Mouse (Mus musculus) forebrain, embryonic 16.5 days (tissue): ENCODE data around the gene Dpp8. TPM values are rescaled to one million over a fixed set of nuclear protein-coding genes. Genes with fewer than 3 reads are reported as not detected.
A peak's percentile ranks its signal among the peaks of the same experiment; 100 is the strongest.
"Not testable (repeated sequence)": the region's sequence is repeated elsewhere in the genome, so short reads cannot be mapped to it uniquely, and the experiment has no call there.

ENCODE experiments used
- ATAC-seq: fragments of 200-750 bp; cut with Nextera tagmentation; 2 replicates; pipeline ENCODE4 v1.8.0; 2017; ENCODE audit warnings: mild to moderate bottlenecking, moderate library complexity
- H3K27ac ChIP-seq: fragments of 300-500 bp; sonication (generic); 2 replicates; pipeline ENCODE4 v1.5.1; 2014; ENCODE audit warnings: low read length, control low read depth
- H3K27me3 ChIP-seq: fragments of 300-500 bp; sonication (generic); replicated peaks from 2 replicates; pipeline ENCODE4 v1.6.1; 2014; ENCODE audit warnings: low read length; ENCODE audit not compliant: control insufficient read depth, insufficient read depth
- H3K36me3 ChIP-seq: fragments of 300-500 bp; sonication (generic); 2 replicates; pipeline ENCODE4 v1.6.1; 2014; ENCODE audit not compliant: control insufficient read depth, insufficient read depth
- H3K4me1 ChIP-seq: fragments of 300-500 bp; sonication (generic); replicated peaks from 2 replicates; pipeline ENCODE4 v1.6.1; 2014; ENCODE audit warnings: low read length; ENCODE audit not compliant: control insufficient read depth, insufficient read depth
- H3K4me2 ChIP-seq: fragments of 300-500 bp; sonication (generic); 2 replicates; pipeline ENCODE4 v1.6.1; 2014; ENCODE audit warnings: mild to moderate bottlenecking, low read length, control low read depth
- H3K4me3 ChIP-seq: fragments of 300-500 bp; sonication (generic); replicated peaks from 2 replicates; pipeline ENCODE4 v1.5.1; 2014; ENCODE audit warnings: mild to moderate bottlenecking, low read length, control low read depth
- H3K9ac ChIP-seq: fragments of 300-500 bp; sonication (generic); replicated peaks from 2 replicates; pipeline ENCODE4 v1.6.1; 2014; ENCODE audit warnings: low read depth, low read length, control low read depth
- H3K9me3 ChIP-seq: fragments of 300-500 bp; sonication (generic); 2 replicates; pipeline ENCODE4 v1.6.1; 2016; ENCODE audit warnings: low read length; ENCODE audit not compliant: control insufficient read depth
- WGBS: fragments of 180-500 bp; shearing (Covaris S2); extraction: QIAGEN DNeasy Blood & Tissue Kit; methylation state at CpG from one replicate; pipeline ENCODE4 v1.1.7; 2014; 5-methylcytosine and 5-hydroxymethylcytosine counted together
- polyA plus RNA-seq: library from polyadenylated mRNA; unstranded; fragments of >200 nt; fragmentation: Nextera tagmentation; extraction: Ambion mirVana; gene quantifications from 2 replicates; pipeline ENCODE4 v1.2.1, GENCODE M21; 2015

The Dpp8 gene
- 46.4 and 48.7 TPM in 2 replicates for polyA plus RNA-seq

DNA sequence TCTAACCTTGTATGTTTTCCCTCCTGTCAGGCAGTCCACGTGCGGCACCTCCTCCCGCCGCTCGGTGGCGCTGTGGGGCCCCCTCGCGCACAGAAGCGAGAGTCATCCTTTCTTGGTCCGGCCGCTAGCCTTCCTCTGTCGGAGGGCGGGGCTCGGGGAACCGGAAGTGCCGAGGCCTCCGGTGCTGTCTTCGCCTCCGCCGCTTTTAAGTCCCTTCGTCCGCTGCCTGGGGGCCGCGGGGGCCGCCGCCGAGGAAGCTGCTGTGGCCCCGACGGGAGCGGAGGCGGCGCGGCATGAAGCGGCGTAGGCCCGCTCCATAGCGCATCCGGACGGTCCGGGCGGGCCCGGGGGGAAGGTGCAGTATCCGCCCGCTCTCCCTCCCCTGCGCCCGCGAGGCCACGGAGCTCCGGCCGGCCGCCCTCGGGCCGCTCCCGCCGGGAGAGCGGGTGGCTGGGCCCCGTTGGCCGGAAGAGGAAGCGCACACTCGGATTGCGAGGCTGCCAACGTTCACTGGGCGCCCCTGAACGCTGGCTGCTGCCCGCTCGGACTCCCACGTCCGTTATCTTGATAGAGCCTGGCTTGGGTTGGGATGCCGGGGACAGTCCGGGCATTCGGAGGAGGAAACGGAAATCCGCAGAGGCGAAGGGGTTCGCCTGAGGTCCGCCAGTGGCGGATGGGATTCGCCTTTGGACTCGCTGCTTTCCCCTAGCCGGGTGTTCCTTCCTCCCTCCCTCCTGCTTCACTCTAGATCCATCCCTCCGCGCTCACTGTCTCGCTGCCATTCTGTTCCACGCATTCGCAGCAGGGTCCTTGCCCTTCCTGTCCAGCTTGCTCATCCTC, at the start of gene Dpp8:
TSS of gene Dpp8 (plus strand) at position 146 of the 840 bp plus-strand sequence.
- ATAC-seq = peak; percentile 98
- peak within 1 kb of the TSS; percentile 82 for H3K27ac ChIP-seq
- H3K9ac ChIP-seq = peak within 1 kb of the TSS; percentile 96
- peaks cover 12% of the 10 kb centered on the region for H3K4me1 ChIP-seq
- peak within 1 kb of the TSS; percentile 95 for H3K4me2 ChIP-seq
- H3K9me3 ChIP-seq = no peaks in the 10 kb centered on the region
- H3K4me3 ChIP-seq = peak within 1 kb of the TSS; percentile 95
- WGBS = under 1% methylated on average over 82 of the region's 85 CpGs
- no peaks in the 10 kb centered on the region for H3K27me3 ChIP-seq
- H3K36me3 ChIP-seq = no peaks in the 10 kb centered on the region

DNA sequence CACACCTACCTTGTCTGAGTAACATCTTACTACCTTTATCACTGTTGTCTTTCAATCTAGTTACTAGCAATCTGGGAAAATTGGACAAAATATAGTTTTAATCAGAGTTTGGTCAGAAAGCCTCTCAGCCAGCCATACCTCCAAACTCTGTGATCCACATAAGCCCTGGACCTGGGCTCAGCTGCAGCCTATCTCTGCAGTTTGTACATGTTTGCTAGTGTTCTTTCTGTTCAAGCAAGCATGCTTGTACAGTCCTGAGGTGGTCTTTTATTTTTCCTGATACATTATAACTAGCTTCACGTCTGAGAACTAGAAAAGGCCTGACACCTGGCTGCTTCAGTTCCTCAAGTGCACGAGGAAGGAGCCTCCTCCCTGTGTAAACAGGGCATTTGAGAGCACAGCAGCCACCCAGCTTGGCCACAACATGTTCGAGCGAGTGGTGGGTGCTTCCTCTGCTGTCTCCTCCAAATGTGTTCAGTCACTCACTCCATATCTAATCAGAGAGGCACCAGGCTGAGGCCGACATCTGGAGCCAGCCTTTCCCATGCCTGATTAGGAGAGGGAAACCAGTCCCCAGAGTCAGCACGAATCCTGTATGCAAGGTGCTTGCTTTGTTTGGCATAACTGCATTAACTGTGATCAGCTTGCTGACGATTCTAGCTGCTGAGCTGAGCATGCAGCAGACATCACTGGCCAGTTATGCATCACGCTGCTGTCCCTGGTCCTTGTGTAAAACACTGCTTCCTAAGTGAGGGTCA, 47.0 kb upstream of the Dpp8 start:
- 85% methylated on average over 8 of the region's 8 CpGs for WGBS
- Histone ChIP-seq H3K4me2 (no peak overlapping the region), H3K9me3 (no peaks in the 10 kb centered on the region), H3K36me3 (peaks cover 54% of the 10 kb centered on the region), H3K4me3 (no peak overlapping the region), H3K27me3 (no peaks in the 10 kb centered on the region), H3K9ac (no peak overlapping the region), H3K27ac (no peak overlapping the region), H3K4me1 (no peaks in the 10 kb centered on the region)
- no peak for ATAC-seq

DNA sequence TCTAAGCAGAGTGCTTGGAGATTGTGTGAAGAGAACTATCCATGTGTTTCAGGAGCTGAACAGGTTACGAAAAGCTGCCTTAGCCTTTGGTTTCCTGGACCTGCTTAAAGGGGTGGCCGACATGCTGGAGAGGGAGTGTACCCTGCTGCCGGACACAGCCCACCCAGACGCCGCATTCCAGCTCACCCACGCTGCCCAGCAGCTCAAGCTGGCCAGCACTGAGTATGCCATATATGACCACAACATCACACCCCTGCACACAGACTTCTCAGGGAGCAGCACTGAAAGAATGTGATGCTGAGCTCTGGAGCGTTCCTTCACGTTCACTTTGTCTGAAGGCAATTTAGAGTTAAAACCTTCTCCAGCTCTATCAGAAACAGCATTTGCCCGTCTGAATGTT, 46.4 kb upstream of the Dpp8 start:
- no peak overlapping the region for H3K9ac ChIP-seq
- H3K4me3 ChIP-seq = no peak overlapping the region
- no peaks in the 10 kb centered on the region for H3K27me3 ChIP-seq
- no peaks in the 10 kb centered on the region for H3K9me3 ChIP-seq
- H3K4me1 ChIP-seq = no peaks in the 10 kb centered on the region
- H3K4me2 ChIP-seq = no peak overlapping the region
- 91% methylated on average over 9 of the region's 9 CpGs for WGBS
- H3K27ac ChIP-seq = no peak overlapping the region
- no peak for ATAC-seq
- H3K36me3 ChIP-seq = peaks cover 56% of the 10 kb centered on the region

DNA sequence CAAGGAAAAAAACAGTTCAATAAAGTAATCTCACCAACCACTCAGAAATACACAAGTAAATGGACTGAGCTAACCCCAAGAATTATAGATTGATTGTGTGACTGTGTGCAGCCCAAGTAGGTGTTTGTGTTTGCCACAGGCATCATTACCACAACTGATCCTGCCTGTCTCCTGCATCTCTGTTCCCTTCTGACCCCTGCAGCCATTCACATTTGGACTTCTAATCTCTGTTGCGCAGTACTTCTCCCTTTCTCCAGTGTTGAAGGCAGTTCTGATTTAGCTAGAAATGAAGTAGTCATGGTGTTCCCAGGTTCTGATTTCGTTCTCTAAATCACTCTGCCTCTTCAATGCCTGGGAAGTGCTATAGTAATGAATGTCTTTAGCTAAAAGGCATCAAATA, 44.6 kb upstream of the Dpp8 start:
- H3K4me2 ChIP-seq = no peak overlapping the region
- H3K36me3 ChIP-seq = peaks cover 56% of the 10 kb centered on the region
- WGBS = 91% methylated on average over 2 of the region's 2 CpGs
- H3K27me3 ChIP-seq = no peaks in the 10 kb centered on the region
- H3K9ac ChIP-seq = no peak overlapping the region
- H3K4me1 ChIP-seq = no peaks in the 10 kb centered on the region
- no peak for ATAC-seq
- H3K9me3 ChIP-seq = no peaks in the 10 kb centered on the region
- no peak overlapping the region for H3K4me3 ChIP-seq
- no peak overlapping the region for H3K27ac ChIP-seq

DNA sequence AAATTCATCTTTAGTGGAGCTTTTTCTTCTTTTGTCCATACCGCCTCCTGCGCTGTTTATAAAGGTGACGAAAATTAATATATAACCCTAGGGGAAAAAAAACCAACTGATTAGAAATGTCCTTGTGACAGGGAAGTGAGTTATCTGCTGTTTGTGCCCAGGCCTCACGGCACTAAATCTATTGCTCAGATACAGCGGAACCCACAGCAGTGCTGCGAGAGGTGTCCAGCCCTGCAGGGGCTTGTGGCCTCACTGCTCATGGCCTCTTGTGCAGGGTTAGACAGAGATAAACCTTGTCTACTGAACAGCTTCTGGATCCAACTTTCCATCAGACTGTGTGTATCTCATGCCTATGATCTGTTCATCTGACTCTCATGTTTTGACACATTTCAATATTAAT, 43.8 kb upstream of the Dpp8 start:
- H3K9me3 ChIP-seq = no peaks in the 10 kb centered on the region
- WGBS = 89% methylated on average over 6 of the region's 6 CpGs
- no peaks in the 10 kb centered on the region for H3K4me1 ChIP-seq
- no peaks in the 10 kb centered on the region for H3K27me3 ChIP-seq
- ATAC-seq = no peak
- H3K4me3 ChIP-seq = no peak overlapping the region
- no peak overlapping the region for H3K9ac ChIP-seq
- no peak overlapping the region for H3K27ac ChIP-seq
- H3K4me2 ChIP-seq = no peak overlapping the region
- peaks cover 54% of the 10 kb centered on the region for H3K36me3 ChIP-seq

DNA sequence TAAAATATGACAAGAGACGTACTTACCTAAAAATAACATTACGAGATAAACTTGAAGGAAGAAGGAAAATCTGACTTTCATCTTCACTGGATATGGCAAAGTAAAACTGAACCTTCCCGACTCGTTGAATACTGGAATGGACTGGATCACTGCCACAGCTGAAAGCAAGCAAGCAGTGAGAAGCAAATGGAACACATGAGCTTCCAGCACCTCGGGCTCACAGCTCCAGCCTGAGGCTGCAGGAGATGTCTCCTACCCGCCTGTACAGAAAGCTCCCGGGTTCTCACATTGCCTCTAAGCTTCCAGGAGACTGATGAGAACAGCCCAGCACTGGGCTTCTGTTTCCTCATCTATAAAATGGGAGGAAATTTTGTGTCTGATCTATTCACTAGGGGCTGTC, 41.9 kb upstream of the Dpp8 start:
- Histone ChIP-seq H3K27me3 (no peaks in the 10 kb centered on the region), H3K9ac (no peak overlapping the region), H3K4me2 (no peak overlapping the region), H3K27ac (no peak overlapping the region), H3K36me3 (peaks cover 45% of the 10 kb centered on the region), H3K9me3 (no peaks in the 10 kb centered on the region), H3K4me3 (no peak overlapping the region), H3K4me1 (no peaks in the 10 kb centered on the region)
- WGBS = 93% methylated on average over 7 of the region's 7 CpGs
- ATAC-seq = no peak

DNA sequence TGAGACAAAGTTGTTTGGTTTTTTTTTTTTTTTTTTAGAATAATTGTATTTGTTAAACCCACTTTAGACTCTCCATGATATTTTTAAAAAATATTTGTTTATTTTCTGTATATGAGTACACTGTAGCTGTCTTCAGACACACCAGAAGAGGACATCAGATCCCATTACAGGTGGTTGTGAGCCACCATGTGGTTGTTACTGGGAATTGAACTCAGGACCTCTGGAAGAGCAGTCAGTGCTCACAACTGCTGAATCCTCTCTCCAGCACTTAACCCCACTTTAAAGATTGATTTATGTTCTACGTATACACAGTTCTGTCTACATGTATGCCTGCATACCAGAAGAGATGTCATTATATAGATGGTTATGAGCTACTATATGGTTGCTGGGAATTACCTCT, 36.8 kb upstream of the Dpp8 start:
- not testable (repeated sequence) for H3K4me3 ChIP-seq, H3K27ac ChIP-seq, H3K4me1 ChIP-seq, ATAC-seq, H3K27me3 ChIP-seq, H3K9me3 ChIP-seq, H3K9ac ChIP-seq, H3K4me2 ChIP-seq
- H3K36me3 ChIP-seq = peaks cover 42% of the 10 kb centered on the region
- WGBS = 100% methylated on average over 1 of the region's 1 CpGs

DNA sequence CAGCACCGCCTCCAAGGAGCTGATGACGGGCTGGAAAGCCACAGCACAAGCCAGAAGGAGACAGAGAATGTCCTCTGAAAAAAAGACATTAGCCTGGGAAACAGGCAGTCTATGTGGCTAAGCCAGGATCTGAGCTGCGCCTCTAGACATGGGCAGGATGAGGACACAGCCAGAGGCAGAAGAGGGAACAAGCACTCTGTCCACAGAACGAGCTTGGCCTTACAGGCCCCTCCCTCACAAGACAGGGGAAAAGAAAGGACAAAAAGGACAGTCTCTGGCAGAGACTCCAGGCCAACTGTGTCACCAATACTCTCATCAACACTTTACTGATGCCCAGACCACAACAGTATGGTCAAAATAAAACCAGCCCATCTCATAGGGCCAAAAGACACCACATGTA, 30.7 kb upstream of the Dpp8 start:
- Histone ChIP-seq H3K36me3 (peaks cover 47% of the 10 kb centered on the region), H3K4me1 (no peaks in the 10 kb centered on the region), H3K9me3 (no peaks in the 10 kb centered on the region), H3K27me3 (no peaks in the 10 kb centered on the region), H3K4me3 (no peak overlapping the region), H3K9ac (no peak overlapping the region), H3K27ac (no peak overlapping the region), H3K4me2 (no peak overlapping the region)
- ATAC-seq = no peak
- WGBS = 51% methylated on average over 4 of the region's 4 CpGs

DNA sequence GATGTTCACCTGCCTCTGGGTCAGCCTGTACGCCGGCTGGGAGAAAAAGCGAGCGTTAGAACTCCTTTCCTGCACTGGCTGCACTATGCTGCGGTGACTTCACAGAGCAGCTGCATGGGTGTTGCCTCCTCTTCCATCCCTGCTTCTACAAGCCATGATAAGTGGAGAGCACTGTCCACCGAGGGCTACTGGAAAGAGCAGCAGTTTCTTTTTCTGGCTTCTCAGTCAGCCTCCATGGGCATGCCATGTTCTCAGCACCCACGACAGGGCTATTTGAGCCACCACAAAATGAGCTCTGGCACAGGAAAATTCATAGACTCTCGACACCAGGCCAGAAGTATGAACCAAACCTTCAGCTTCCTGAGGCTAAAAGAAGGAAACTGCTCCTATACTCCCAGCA, 26.5 kb upstream of the Dpp8 start:
- H3K9me3 ChIP-seq = no peaks in the 10 kb centered on the region
- 97% methylated on average over 8 of the region's 8 CpGs for WGBS
- no peaks in the 10 kb centered on the region for H3K27me3 ChIP-seq
- H3K4me1 ChIP-seq = no peaks in the 10 kb centered on the region
- no peak overlapping the region for H3K27ac ChIP-seq
- no peak overlapping the region for H3K4me3 ChIP-seq
- peaks cover 31% of the 10 kb centered on the region for H3K36me3 ChIP-seq
- H3K9ac ChIP-seq = no peak overlapping the region
- no peak overlapping the region for H3K4me2 ChIP-seq
- ATAC-seq = no peak
